Mouse (Mus musculus) stomach, embryonic 16.5 days (tissue): ENCODE measurements around the gene Fbxo42. TPM values are rescaled to one million over a fixed set of nuclear protein-coding genes. Genes with fewer than 3 reads are reported as not detected.

Source experiments
- ATAC-seq: fragments of 200-750 bp; cut with Nextera tagmentation; 2 replicates; pipeline ENCODE4 v1.8.0; 2017; ENCODE audit warnings: moderate number of reproducible peaks, moderate TSS enrichment; ENCODE audit not compliant: insufficient read depth, low FRiP score
- H3K27ac ChIP-seq: fragments of 300-500 bp; sonication (generic); 2 replicates; pipeline ENCODE4 v1.5.1; 2014; ENCODE audit warnings: low read length
- H3K27me3 ChIP-seq: fragments of 300-500 bp; sonication (generic); 2 replicates; pipeline ENCODE4 v1.6.1; 2014; ENCODE audit warnings: low read length, control low read depth, mixed read lengths; ENCODE audit not compliant: control insufficient read depth, insufficient read depth
- H3K36me3 ChIP-seq: fragments of 300-500 bp; sonication (generic); 2 replicates; pipeline ENCODE4 v1.6.1; 2014; ENCODE audit warnings: low read length; ENCODE audit not compliant: control insufficient read depth, insufficient read depth
- H3K4me1 ChIP-seq: fragments of 300-500 bp; sonication (generic); 2 replicates; pipeline ENCODE4 v1.6.1; 2014; ENCODE audit warnings: low read length, control low read depth, mixed read lengths; ENCODE audit not compliant: control insufficient read depth, insufficient read depth
- H3K4me2 ChIP-seq: fragments of 300-500 bp; sonication (generic); 2 replicates; pipeline ENCODE4 v1.6.1; 2014; ENCODE audit warnings: low read depth, low read length, mixed read lengths
- H3K4me3 ChIP-seq: fragments of 300-500 bp; sonication (generic); replicated peaks from 2 replicates; pipeline ENCODE4 v1.5.1; 2014; ENCODE audit warnings: mild to moderate bottlenecking, low read length
- H3K9ac ChIP-seq: fragments of 300-500 bp; sonication (generic); 2 replicates; pipeline ENCODE4 v1.6.1; 2014; ENCODE audit warnings: low read length
- H3K9me3 ChIP-seq: fragments of 300-500 bp; sonication (generic); replicated peaks from 2 replicates; pipeline ENCODE4 v1.6.1; 2016; ENCODE audit warnings: low read length, control low read depth; ENCODE audit not compliant: control insufficient read depth
- WGBS: fragments of 180-500 bp; shearing (Covaris S2); extraction: QIAGEN DNeasy Blood & Tissue Kit; methylation state at CpG from one replicate; pipeline ENCODE4 v1.1.7; 2014; 5-methylcytosine and 5-hydroxymethylcytosine counted together
- polyA plus RNA-seq: library from polyadenylated mRNA; unstranded; fragments of >200 nt; fragmentation: Nextera tagmentation; extraction: Ambion mirVana; gene quantifications from 2 replicates; pipeline ENCODE4 v1.2.1, GENCODE M21; 2015

Gene Fbxo42
- polyA plus RNA-seq, 1 experiment from 2014 or later: 22.0 TPM

DNA sequence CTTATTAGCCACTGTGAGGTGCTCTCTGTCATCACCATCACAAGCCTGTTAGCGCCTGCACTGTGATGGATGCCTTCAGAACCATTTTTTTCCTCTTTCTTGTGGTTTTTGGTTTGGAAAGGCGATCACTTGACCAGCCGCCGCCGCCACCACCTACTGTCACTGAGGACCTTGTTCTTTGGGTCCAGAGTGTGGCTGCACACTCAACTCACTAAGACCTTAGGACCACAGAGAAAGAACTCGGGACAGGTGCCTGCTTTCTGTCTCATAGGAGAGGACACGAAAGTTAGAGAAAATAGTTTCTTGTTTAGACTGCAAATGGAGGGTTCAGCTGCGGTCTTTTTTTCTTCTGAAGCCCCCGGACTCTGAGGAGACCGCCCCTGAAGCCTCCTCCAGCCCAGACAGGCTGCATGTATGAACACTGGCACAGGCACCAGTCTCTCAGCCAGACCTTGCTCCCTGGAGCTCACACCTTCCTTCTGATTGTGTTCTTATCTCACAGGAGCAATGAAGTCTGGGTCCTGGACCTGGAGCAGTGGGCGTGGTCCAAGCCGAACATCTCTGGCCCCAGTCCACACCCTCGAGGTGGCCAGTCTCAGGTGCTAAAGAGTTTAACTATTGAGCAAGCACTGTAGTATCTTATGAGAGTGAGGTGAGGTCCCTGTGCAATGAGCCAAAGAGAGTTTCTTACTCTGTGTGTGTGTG is 49.4 kb downstream of the Fbxo42 start:
- no peak overlapping the region for H3K4me3 ChIP-seq
- peak; percentile 60 for ATAC-seq
- H3K4me1 ChIP-seq: no peaks in the 10 kb centered on the region
- H3K4me2 ChIP-seq: no peak overlapping the region
- H3K9ac ChIP-seq: no peak overlapping the region
- WGBS: 94% methylated on average over 13 of the region's 13 CpGs
- peaks cover 26% of the 10 kb centered on the region for H3K36me3 ChIP-seq
- no peaks in the 10 kb centered on the region for H3K27me3 ChIP-seq
- H3K27ac ChIP-seq: no peak overlapping the region
- 0 out of 2 replicates have a peak, but pooled peaks cover 3% of the 10 kb centered on the region for H3K9me3 ChIP-seq

DNA sequence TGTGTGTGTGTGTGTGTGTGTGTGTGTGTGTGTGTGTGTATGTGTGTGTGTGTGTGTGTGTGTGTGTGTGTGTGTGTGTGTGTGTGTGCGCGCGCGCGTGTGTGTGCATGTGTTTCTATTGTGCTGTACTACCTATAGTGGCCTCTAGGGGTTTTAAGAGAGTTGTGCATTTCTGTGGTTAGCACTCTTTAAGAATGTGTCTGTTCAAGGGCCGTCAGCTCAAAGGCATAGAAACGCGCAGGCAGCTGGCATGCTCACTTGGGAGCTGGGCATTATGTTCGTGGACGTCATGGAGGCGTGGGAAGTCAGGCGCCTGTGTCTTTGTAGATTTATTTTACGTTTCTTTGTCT is 49.9 kb downstream of the Fbxo42 start:
- Histone ChIP-seq H3K27ac (no peak overlapping the region), H3K4me1 (no peaks in the 10 kb centered on the region), H3K36me3 (peaks cover 26% of the 10 kb centered on the region), H3K4me3 (no peak overlapping the region), H3K9me3 (0 out of 2 replicates have a peak, but pooled peaks cover 3% of the 10 kb centered on the region), H3K9ac (no peak overlapping the region), H3K27me3 (no peaks in the 10 kb centered on the region), H3K4me2 (no peak overlapping the region)
- ATAC-seq: no peak
- 99% methylated on average over 13 of the region's 13 CpGs for WGBS

DNA sequence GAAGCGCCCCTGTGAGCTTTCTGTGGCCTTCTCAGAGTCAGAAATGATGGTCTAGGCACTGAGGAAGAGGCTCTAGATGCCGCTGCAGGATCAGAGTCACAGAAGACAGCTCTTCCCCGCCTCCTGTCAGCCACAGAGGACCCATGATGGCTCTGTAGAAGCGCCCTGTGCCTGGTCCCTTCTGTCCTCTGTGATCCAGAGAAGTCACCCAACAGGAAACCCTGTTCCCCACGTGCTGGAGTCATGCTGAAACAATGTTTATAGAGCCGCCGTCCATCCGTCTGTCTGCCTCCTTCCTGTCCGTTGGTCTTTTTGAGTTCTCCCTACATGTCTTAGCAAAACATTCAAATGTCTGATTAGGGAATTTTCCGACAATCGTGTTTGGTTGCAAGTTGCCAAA is 53.2 kb downstream of the Fbxo42 start:
- H3K4me1 ChIP-seq: no peaks in the 10 kb centered on the region
- H3K36me3 ChIP-seq: peaks cover 18% of the 10 kb centered on the region
- no peak overlapping the region for H3K9ac ChIP-seq
- 0 out of 2 replicates have a peak, but pooled peaks cover 3% of the 10 kb centered on the region for H3K9me3 ChIP-seq
- WGBS: 64% methylated on average over 11 of the region's 11 CpGs
- peak overlapping the region; percentile 42; the same call in 1 of the 2 replicates for H3K27ac ChIP-seq
- no peak for ATAC-seq
- H3K4me3 ChIP-seq: no peak overlapping the region
- H3K4me2 ChIP-seq: no peak overlapping the region
- no peaks in the 10 kb centered on the region for H3K27me3 ChIP-seq

DNA sequence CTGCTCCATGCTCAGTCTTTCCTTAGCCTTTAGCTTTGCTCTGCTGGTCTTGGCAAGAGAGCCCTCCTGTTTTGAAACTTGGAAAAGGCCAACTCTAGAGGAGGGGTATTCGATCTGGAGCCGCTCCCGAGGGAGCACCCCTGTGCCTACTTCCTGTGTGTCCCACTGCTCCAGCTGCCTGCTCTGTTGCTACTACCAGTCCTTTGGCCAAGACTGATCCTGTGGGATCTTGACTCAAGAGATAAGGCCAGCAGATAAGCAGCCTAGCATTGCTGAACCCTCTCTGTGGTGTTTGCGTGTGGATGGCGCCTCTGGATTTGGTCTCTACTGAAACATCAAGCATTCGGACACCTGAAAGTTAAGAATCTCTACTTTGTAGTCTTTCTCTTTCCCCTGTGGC is 54.5 kb downstream of the Fbxo42 start:
- H3K4me2 ChIP-seq: no peak overlapping the region
- H3K9me3 ChIP-seq: 0 out of 2 replicates have a peak, but pooled peaks cover 2% of the 10 kb centered on the region
- no peaks in the 10 kb centered on the region for H3K4me1 ChIP-seq
- no peak overlapping the region for H3K27ac ChIP-seq
- no peak for ATAC-seq
- no peaks in the 10 kb centered on the region for H3K27me3 ChIP-seq
- peaks cover 13% of the 10 kb centered on the region for H3K36me3 ChIP-seq
- no peak overlapping the region for H3K4me3 ChIP-seq
- 88% methylated on average over 6 of the region's 6 CpGs for WGBS
- H3K9ac ChIP-seq: no peak overlapping the region

DNA sequence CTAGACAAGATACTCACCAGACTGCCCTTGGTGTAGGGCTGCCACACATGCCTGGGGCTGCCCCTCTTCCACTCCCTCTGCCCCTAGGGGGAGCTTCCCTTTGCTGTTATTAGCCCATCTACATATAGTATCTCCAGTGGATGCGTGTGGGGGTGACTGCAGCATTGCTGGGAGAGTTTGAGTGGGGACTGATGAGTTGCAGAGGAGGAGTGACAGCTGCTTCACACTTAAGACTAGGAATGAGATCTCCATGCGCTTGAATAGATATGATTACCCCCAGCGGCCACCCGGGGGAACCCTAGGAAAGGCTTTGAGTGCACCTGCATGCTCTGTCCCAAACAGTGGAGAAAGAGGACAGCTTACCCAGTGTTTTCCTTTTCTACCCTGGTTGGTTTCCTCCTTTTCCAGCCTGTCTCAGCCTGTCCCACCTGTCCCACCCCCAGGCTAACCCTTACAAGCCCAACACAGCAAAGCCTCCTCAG is 56.9 kb downstream of the Fbxo42 start:
- no peak overlapping the region for H3K4me2 ChIP-seq
- WGBS: 58% methylated on average over 4 of the region's 4 CpGs
- H3K9me3 ChIP-seq: no peaks in the 10 kb centered on the region
- H3K27me3 ChIP-seq: no peaks in the 10 kb centered on the region
- ATAC-seq: peak; percentile 75; the same call in 1 of the 2 replicates
- H3K36me3 ChIP-seq: 0 out of 2 replicates have a peak, but pooled peaks cover 4% of the 10 kb centered on the region
- H3K27ac ChIP-seq: peak overlapping the region; percentile 12; the same call in 1 of the 2 replicates
- no peak overlapping the region for H3K4me3 ChIP-seq
- no peaks in the 10 kb centered on the region for H3K4me1 ChIP-seq
- H3K9ac ChIP-seq: no peak overlapping the region

DNA sequence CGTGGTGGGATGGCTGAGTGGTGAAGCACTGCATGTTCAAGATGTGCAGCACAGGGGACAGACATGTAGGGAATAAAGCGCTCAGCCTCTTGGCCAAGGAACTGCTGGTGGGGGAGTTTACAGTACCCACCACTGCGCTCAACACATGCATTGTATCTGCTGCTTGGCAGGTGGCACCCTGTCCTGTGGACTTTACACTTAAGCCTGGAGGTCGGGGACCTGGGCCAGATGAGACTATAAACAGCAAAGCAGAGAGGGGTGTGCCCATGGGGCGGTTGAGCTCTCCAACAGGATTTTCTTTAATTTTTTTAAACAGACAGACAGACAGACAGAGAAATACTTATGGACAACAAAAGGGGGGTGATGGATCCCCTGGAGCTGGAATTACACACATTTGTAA is 59.4 kb downstream of the Fbxo42 start:
- 83% methylated on average over 5 of the region's 5 CpGs for WGBS
- H3K9me3 ChIP-seq: no peaks in the 10 kb centered on the region
- H3K4me3 ChIP-seq: no peak overlapping the region
- H3K4me2 ChIP-seq: no peak overlapping the region
- no peak for ATAC-seq
- H3K27me3 ChIP-seq: no peaks in the 10 kb centered on the region
- H3K27ac ChIP-seq: no peak overlapping the region
- H3K4me1 ChIP-seq: peaks cover 6% of the 10 kb centered on the region; the same call in 1 of the 2 replicates
- no peak overlapping the region for H3K9ac ChIP-seq
- H3K36me3 ChIP-seq: no peaks in the 10 kb centered on the region

DNA sequence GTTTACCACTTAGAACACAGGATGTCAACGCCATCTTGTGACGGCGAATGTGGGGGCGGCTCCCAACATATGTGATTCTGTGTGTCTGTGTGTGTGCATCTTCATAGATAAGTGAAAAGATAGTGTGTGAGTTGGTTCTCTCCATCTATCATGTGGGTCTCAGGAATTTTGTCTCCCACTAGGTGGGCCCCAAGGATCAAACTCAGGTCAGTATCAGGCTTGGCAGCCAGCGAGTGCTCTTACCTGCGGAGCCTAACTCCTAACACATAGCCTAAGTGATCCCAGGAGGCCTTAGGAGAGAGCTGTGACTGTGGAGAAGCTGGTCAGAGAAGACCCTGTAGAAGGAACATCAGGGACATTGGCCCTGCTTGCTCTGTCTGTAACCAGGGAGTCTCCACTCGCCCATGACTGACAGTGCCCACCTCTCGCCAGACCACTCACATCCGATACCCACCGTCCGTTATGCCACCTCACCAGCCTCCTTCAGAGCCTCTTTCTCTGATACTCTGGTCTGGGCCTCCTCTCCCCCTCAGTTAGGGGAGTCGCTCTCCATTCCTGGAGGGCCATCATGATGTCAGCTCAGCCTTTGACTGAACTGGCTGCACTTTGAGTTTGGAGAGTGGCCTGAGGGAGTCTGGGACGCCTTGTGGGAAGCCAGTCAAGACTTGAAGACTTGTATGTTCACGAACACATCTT is 63.0 kb downstream of the Fbxo42 start:
- Histone ChIP-seq H3K4me2 (peak overlapping the region; percentile 46), H3K9ac (peak overlapping the region; percentile 54; the same call in 1 of the 2 replicates)
- WGBS: 59% methylated on average over 14 of the region's 14 CpGs

DNA sequence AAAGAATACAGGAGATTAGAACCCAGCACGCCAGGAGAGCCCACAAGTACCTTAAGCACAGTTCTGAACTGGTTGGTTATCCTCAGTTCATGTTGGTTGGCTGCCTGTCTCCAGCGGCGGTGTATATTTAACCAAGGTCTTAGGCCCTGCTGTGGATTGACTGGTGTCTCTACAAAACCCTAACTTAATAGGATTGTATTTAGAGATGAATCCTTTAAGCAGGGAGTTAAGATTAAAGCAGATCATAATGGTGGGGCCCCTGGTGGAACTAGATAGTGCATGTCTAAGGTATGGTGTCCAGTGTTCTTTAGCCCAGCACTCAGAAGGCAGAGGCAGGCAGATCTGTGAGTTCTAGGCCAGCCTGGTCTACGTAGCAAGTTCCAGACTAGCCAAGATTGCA is 63.9 kb downstream of the Fbxo42 start:
- 96% methylated on average over 4 of the region's 4 CpGs for WGBS
- H3K9me3 ChIP-seq: no peaks in the 10 kb centered on the region

More for the DNA sequence above, 63.0 kb downstream of the Fbxo42 start:
- Histone ChIP-seq H3K36me3 (no peaks in the 10 kb centered on the region), H3K4me3 (peak overlapping the region; percentile 39), H3K9me3 (no peaks in the 10 kb centered on the region), H3K27ac (peak overlapping the region; percentile 70), H3K4me1 (peaks cover 19% of the 10 kb centered on the region), H3K27me3 (no peaks in the 10 kb centered on the region)
- no peak for ATAC-seq

DNA sequence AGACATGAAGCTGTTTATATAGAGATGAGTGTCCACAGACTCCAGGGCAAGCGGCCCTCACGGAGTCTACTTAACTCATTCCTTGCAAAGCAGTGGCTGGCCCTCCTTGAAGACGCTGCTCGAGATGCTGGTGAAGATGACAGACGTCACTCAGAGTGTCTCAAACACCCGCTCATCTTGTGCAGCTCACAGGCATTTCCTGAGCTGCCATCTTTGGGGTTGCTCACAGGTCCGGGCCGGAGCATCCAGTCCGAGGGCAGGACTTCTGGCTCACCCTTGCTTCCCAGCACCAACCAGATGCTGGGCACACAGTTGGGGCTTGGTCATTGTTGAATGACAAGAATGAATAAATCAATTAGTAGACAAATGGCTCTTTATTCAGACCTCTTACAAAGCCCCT is 65.2 kb downstream of the Fbxo42 start:
- no peak overlapping the region for H3K27ac ChIP-seq

More for the DNA sequence above, 63.9 kb downstream of the Fbxo42 start:
- H3K4me2 ChIP-seq: no peak overlapping the region
- no peaks in the 10 kb centered on the region for H3K27me3 ChIP-seq
- H3K27ac ChIP-seq: no peak overlapping the region
- ATAC-seq: no peak
- H3K4me3 ChIP-seq: no peak overlapping the region
- peaks cover 19% of the 10 kb centered on the region for H3K4me1 ChIP-seq
- H3K9ac ChIP-seq: no peak overlapping the region
- no peaks in the 10 kb centered on the region for H3K36me3 ChIP-seq

More for the DNA sequence above, 65.2 kb downstream of the Fbxo42 start:
- Histone ChIP-seq H3K4me2 (0 out of 2 replicates have a peak overlapping the region, but pooled peaks have one; percentile 94), H3K4me3 (no peak overlapping the region), H3K4me1 (peaks cover 19% of the 10 kb centered on the region), H3K9me3 (no peaks in the 10 kb centered on the region), H3K36me3 (no peaks in the 10 kb centered on the region), H3K27me3 (no peaks in the 10 kb centered on the region), H3K9ac (no peak overlapping the region)
- no peak for ATAC-seq
- WGBS: 78% methylated on average over 9 of the region's 9 CpGs
